Comparison of ENCODE assay signal across 8 mouse cellular contexts in the genomic region with DNA sequence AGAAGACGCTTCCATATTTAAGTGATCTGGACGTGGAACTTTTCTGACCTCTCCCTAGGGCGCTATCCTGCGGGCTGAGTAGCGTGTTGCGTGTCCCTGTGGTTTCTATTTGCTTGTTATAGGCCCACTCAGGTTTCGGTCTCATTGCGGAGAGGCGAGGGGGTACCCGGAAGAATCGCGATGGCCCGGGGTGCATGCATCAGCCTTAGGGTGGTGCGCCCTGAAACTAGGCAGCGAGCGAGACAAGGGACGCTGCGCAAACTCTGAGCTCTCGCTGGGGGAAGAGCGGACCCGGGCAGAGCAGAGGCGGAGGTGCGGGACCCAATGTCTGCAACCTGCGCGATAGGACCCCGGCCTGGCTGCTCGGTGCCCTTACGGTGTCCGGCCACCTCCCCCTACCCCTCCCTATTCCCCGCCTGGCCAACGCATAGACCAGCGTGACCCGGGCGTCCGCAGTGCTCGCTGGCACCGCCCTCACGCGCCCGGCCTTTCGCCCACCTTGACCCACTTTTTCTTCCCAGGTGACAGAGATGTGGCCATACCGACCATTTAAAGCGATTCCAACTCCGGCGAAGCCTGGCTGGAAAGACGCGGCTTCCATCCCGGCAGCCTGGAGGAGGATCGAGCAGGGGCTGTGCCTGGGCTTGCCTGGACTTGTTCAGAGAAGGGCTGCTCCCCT. TPM values are rescaled to one million over a fixed set of nuclear protein-coding genes. Genes with fewer than 3 reads are reported as not detected.
DNase-seq lines count a peak whose midpoint lies in the region; ATAC-seq and TF ChIP-seq lines count a peak whose summit lies in the region.

No protein-coding gene starts in this region.

- no peak for TF ChIP-seq CTCF in spleen, adult 2 months (IDR thresholded peaks at IDR 0.05; ENCODE audit: extremely low read depth, insufficient read depth, insufficient read length, insufficient replicate concordance)

- H3K4me2 ChIP-seq in embryonic facial prominence, embryonic 11.5 days (ENCODE audit: low read depth, low read length), result peak overlapping the region; percentile 88
- peak overlapping the region; percentile 80 for H3K4me2 ChIP-seq in hindbrain, embryonic 15.5 days
- peak overlapping the region; percentile 92 for H3K4me2 ChIP-seq in lung, embryonic 16.5 days (ENCODE audit: low read depth, low read length)
- H3K4me2 ChIP-seq in stomach, embryonic 16.5 days (ENCODE audit: low read depth, low read length), result peak overlapping the region; percentile 83

- peak overlapping the region; percentile 51 for H3K9ac ChIP-seq in embryonic facial prominence, embryonic 11.5 days (replicated peaks; ENCODE audit: low read length)
- peak overlapping the region; percentile 37 for H3K9ac ChIP-seq in hindbrain, embryonic 15.5 days
- peak overlapping the region; percentile 72 for H3K9ac ChIP-seq in lung, embryonic 16.5 days (ENCODE audit: low read length)
- H3K9ac ChIP-seq in stomach, embryonic 16.5 days (ENCODE audit: low read length), result peak overlapping the region; percentile 76

- H3K9me3 ChIP-seq in embryonic facial prominence, embryonic 11.5 days (replicated peaks; ENCODE audit: control insufficient read depth, low read length), result no peaks in the 10 kb centered on the region
- H3K9me3 ChIP-seq in hindbrain, embryonic 15.5 days, result no peaks in the 10 kb centered on the region
- no peaks in the 10 kb centered on the region for H3K9me3 ChIP-seq in lung, embryonic 16.5 days (ENCODE audit: control insufficient read depth, low read length)
- H3K9me3 ChIP-seq in stomach, embryonic 16.5 days (replicated peaks; ENCODE audit: control insufficient read depth, low read length), result no peaks in the 10 kb centered on the region

- DNase-seq in spleen, adult 2 months (ENCODE audit: low read depth in 1 of 2, low spot score in 2 of 2), result no peak
- no peak for DNase-seq in spleen, postnatal 14 days (ENCODE audit: low spot score in 2 of 2)
- DNase-seq in embryonic facial prominence, embryonic 11.5 days (ENCODE audit: low spot score), result no peak
- no peak for DNase-seq in cerebellum, adult 18-20 months
- DNase-seq in left cerebral cortex, adult 11 months (ENCODE audit: low spot score), result no peak

- peak overlapping the region; percentile 50 for H3K4me3 ChIP-seq in spleen, adult 2 months (ENCODE audit: extremely low read depth, insufficient read depth, insufficient read length)
- peak overlapping the region; percentile 51 for H3K4me3 ChIP-seq in embryonic facial prominence, embryonic 11.5 days (ENCODE audit: low read depth, low read length)
- H3K4me3 ChIP-seq in hindbrain, embryonic 15.5 days, result peak overlapping the region; percentile 43
- peak overlapping the region; percentile 70 for H3K4me3 ChIP-seq in lung, embryonic 16.5 days (ENCODE audit: low read length)
- peak overlapping the region; percentile 62 for H3K4me3 ChIP-seq in stomach, embryonic 16.5 days (replicated peaks; ENCODE audit: low read length)

- peak; percentile 46 for ATAC-seq in embryonic facial prominence, embryonic 11.5 days (replicated peaks; ENCODE audit: insufficient number of reproducible peaks, low FRiP score, low TSS enrichment, low read depth)
- no peak for ATAC-seq in hindbrain, embryonic 15.5 days (ENCODE audit: low FRiP score, low read depth)
- peak; percentile 49; the same call in 1 of the 2 replicates for ATAC-seq in lung, embryonic 16.5 days (ENCODE audit: low read depth)
- peak; percentile 35; the same call in 1 of the 2 replicates for ATAC-seq in stomach, embryonic 16.5 days (ENCODE audit: insufficient read depth, low FRiP score)

- no peak overlapping the region for H3K27ac ChIP-seq in spleen, adult 2 months (ENCODE audit: insufficient read depth, low read length)
- no peak overlapping the region for H3K27ac ChIP-seq in embryonic facial prominence, embryonic 11.5 days (replicated peaks; ENCODE audit: low read depth, low read length)
- no peak overlapping the region for H3K27ac ChIP-seq in hindbrain, embryonic 15.5 days (replicated peaks)
- H3K27ac ChIP-seq in lung, embryonic 16.5 days (ENCODE audit: low read length), result peak overlapping the region; percentile 66
- peak overlapping the region; percentile 29; the same call in 1 of the 2 replicates for H3K27ac ChIP-seq in stomach, embryonic 16.5 days (ENCODE audit: low read length)

- peaks cover 9% of the 10 kb centered on the region; the same call in 1 of the 2 replicates for H3K4me1 ChIP-seq in spleen, adult 2 months (ENCODE audit: control insufficient read depth, insufficient read depth, insufficient read length)
- H3K4me1 ChIP-seq in embryonic facial prominence, embryonic 11.5 days (ENCODE audit: control insufficient read depth, insufficient read depth, low read length), result peaks cover 2% of the 10 kb centered on the region; the same call in 1 of the 2 replicates
- H3K4me1 ChIP-seq in hindbrain, embryonic 15.5 days (replicated peaks), result peaks cover 19% of the 10 kb centered on the region
- peaks cover 23% of the 10 kb centered on the region for H3K4me1 ChIP-seq in lung, embryonic 16.5 days (replicated peaks; ENCODE audit: control insufficient read depth, insufficient read depth, low read length)
- H3K4me1 ChIP-seq in stomach, embryonic 16.5 days (ENCODE audit: control insufficient read depth, insufficient read depth, low read length), result peaks cover 9% of the 10 kb centered on the region; the same call in 1 of the 2 replicates

- no peaks in the 10 kb centered on the region for H3K36me3 ChIP-seq in spleen, adult 2 months (ENCODE audit: control insufficient read depth, insufficient read depth, low read length)
- H3K36me3 ChIP-seq in embryonic facial prominence, embryonic 11.5 days (replicated peaks; ENCODE audit: control insufficient read depth, insufficient read depth, low read depth, low read length), result no peaks in the 10 kb centered on the region
- H3K36me3 ChIP-seq in hindbrain, embryonic 15.5 days, result no peaks in the 10 kb centered on the region
- H3K36me3 ChIP-seq in lung, embryonic 16.5 days (ENCODE audit: control insufficient read depth, insufficient read depth, low read length), result no peaks in the 10 kb centered on the region
- no peaks in the 10 kb centered on the region for H3K36me3 ChIP-seq in stomach, embryonic 16.5 days (ENCODE audit: control insufficient read depth, insufficient read depth, low read length)

- peaks cover 9% of the 10 kb centered on the region for H3K27me3 ChIP-seq in spleen, adult 2 months (ENCODE audit: control insufficient read depth, insufficient read depth, low read length)
- peaks cover 23% of the 10 kb centered on the region for H3K27me3 ChIP-seq in embryonic facial prominence, embryonic 11.5 days (ENCODE audit: control insufficient read depth, insufficient read depth, low read length)
- peaks cover 45% of the 10 kb centered on the region for H3K27me3 ChIP-seq in hindbrain, embryonic 15.5 days
- H3K27me3 ChIP-seq in lung, embryonic 16.5 days (ENCODE audit: control insufficient read depth, insufficient read depth, low read depth, low read length), result peaks cover 2% of the 10 kb centered on the region; the same call in 1 of the 2 replicates
- no peaks in the 10 kb centered on the region; the same call in 1 of the 2 replicates for H3K27me3 ChIP-seq in stomach, embryonic 16.5 days (ENCODE audit: control insufficient read depth, insufficient read depth, low read length)

- TF ChIP-seq POLR2A in spleen, adult 2 months (IDR thresholded peaks at IDR 0.05; ENCODE audit: low read depth, low read length), result no peak

- 3% methylated on average over 48 of the region's 49 CpGs for WGBS in spleen, adult 2 months
- under 1% methylated on average over 49 of the region's 49 CpGs for WGBS in embryonic facial prominence, embryonic 11.5 days
- WGBS in hindbrain, embryonic 15.5 days, result under 1% methylated on average over 49 of the region's 49 CpGs
- WGBS in lung, embryonic 16.5 days, result under 1% methylated on average over 45 of the region's 49 CpGs
- 1% methylated on average over 49 of the region's 49 CpGs for WGBS in stomach, embryonic 16.5 days

RNA-seq across cellular contexts. Expression of gene Gpr157, which starts 38.5 kb away (rescaled TPM):
- 4.2 and 5.8 TPM in 2 replicates for polyA plus RNA-seq in spleen, adult 2 months (2012; rRNA removed)
- 0.18 and 0.28 TPM in 2 replicates for polyA plus RNA-seq in embryonic facial prominence, embryonic 11.5 days (2014; fragmentation: Nextera tagmentation; extraction: Ambion mirVana)
- 0.40 and 0.59 TPM in 2 replicates for polyA plus RNA-seq in hindbrain, embryonic 15.5 days (2015; fragmentation: Nextera tagmentation; extraction: Ambion mirVana)
- polyA plus RNA-seq in lung, embryonic 16.5 days (2015; fragmentation: Nextera tagmentation; extraction: Ambion mirVana), result 2.3 TPM in 2 replicates
- polyA plus RNA-seq in stomach, embryonic 16.5 days (2015; fragmentation: Nextera tagmentation; extraction: Ambion mirVana), result 1.5 TPM in 2 replicates

RNA-seq across cellular contexts. Expression of gene H6pd, which starts 39.8 kb away (rescaled TPM):
- polyA plus RNA-seq in spleen, adult 2 months (2012; rRNA removed), result 36.1 and 45.6 TPM in 2 replicates
- 3.2 and 3.9 TPM in 2 replicates for polyA plus RNA-seq in embryonic facial prominence, embryonic 11.5 days (2014; fragmentation: Nextera tagmentation; extraction: Ambion mirVana)
- 3.0 and 3.4 TPM in 2 replicates for polyA plus RNA-seq in hindbrain, embryonic 15.5 days (2015; fragmentation: Nextera tagmentation; extraction: Ambion mirVana)
- polyA plus RNA-seq in lung, embryonic 16.5 days (2015; fragmentation: Nextera tagmentation; extraction: Ambion mirVana), result 38.3 and 39.6 TPM in 2 replicates
- 14.9 and 15.2 TPM in 2 replicates for polyA plus RNA-seq in stomach, embryonic 16.5 days (2015; fragmentation: Nextera tagmentation; extraction: Ambion mirVana)

Comparison
In these comparisons a context has a peak if more than half of its experiments do, and no peak if none do; other contexts are left out.
1. H3K27ac ChIP-seq: peak in lung, embryonic 16.5 days (single experiment) and stomach, embryonic 16.5 days (single experiment); none in spleen, adult 2 months (single experiment), embryonic facial prominence, embryonic 11.5 days (single experiment) and hindbrain, embryonic 15.5 days (single experiment).
2. Peak in every context shown above with its lines, with median percentiles within 50 percentile points of each other: H3K4me3 ChIP-seq, H3K4me2 ChIP-seq and H3K9ac ChIP-seq.